In genomic region chr6:34544207-34544602, GRCm38 (mm10) we compare ENCODE assay signal across 19 mouse cellular contexts. TPM values are rescaled to one million over a fixed set of nuclear protein-coding genes. Genes with fewer than 3 reads are reported as not detected.
DNase-seq lines count a peak whose midpoint lies in the region; ATAC-seq lines count a peak whose summit lies in the region.
"Had no signal": no experiment of that assay in that cellular context is flagged by ENCODE, and none has a peak within 500 bp of the region (broad histone marks: within the 10 kb centered on the region; RNA-seq: fewer than 3 reads in every experiment).

No protein-coding gene starts in this region.

- intact Hi-C loops in gastrocnemius, postnatal 14 days (cut with DNase I; ENCODE audit: low total_unique reads), result no loop called here

- no peaks in the 10 kb centered on the region for H3K27me3 ChIP-seq in forebrain, embryonic 10.5 days (ENCODE audit: poor library complexity, severe bottlenecking)
- H3K27me3 ChIP-seq in forebrain, embryonic 15.5 days, result no peaks in the 10 kb centered on the region
- H3K27me3 ChIP-seq in lung, embryonic 15.5 days, result no peaks in the 10 kb centered on the region
- H3K27me3 ChIP-seq in embryonic facial prominence, embryonic 13.5 days, result no peaks in the 10 kb centered on the region
- H3K27me3 ChIP-seq in limb, embryonic 10.5 days (ENCODE audit: low read depth, poor library complexity, severe bottlenecking), result no peaks in the 10 kb centered on the region
- H3K27me3 ChIP-seq: heart, embryonic 12.5 days; kidney, embryonic 15.5 days had no signal

- no peak for DNase-seq in forebrain, embryonic 10.5 days (ENCODE audit: extremely low spot score, low spot score)
- no peak for DNase-seq in lung, postnatal 25 days (ENCODE audit: low spot score)
- no peak for DNase-seq in limb, embryonic 10.5 days (ENCODE audit: low spot score)
- DNase-seq in gastrocnemius, postnatal 14 days, result no peak
- DNase-seq: cerebellum, postnatal 10 days; gastrocnemius, postnatal 36 days; layer of hippocampus, postnatal 36 days; liver, embryonic 13.5 days; right cerebral cortex, postnatal 4 days; thymus, adult 18-20 months had no signal

- H3K36me3 ChIP-seq in forebrain, embryonic 10.5 days (replicated peaks), result no peaks in the 10 kb centered on the region
- H3K36me3 ChIP-seq in forebrain, embryonic 15.5 days, result no peaks in the 10 kb centered on the region
- no peaks in the 10 kb centered on the region for H3K36me3 ChIP-seq in lung, embryonic 15.5 days
- H3K36me3 ChIP-seq in embryonic facial prominence, embryonic 13.5 days, result no peaks in the 10 kb centered on the region
- no peaks in the 10 kb centered on the region for H3K36me3 ChIP-seq in limb, embryonic 10.5 days
- H3K36me3 ChIP-seq: G1E; heart, embryonic 12.5 days; kidney, embryonic 15.5 days; liver, embryonic 13.5 days had no signal

- peaks cover 29% of the 10 kb centered on the region for H3K4me1 ChIP-seq in forebrain, embryonic 10.5 days
- peaks cover 5% of the 10 kb centered on the region; the same call in 1 of the 2 replicates for H3K4me1 ChIP-seq in forebrain, embryonic 15.5 days
- peaks cover 43% of the 10 kb centered on the region for H3K4me1 ChIP-seq in lung, embryonic 15.5 days
- peaks cover 42% of the 10 kb centered on the region for H3K4me1 ChIP-seq in embryonic facial prominence, embryonic 13.5 days
- peaks cover 24% of the 10 kb centered on the region for H3K4me1 ChIP-seq in limb, embryonic 10.5 days
- H3K4me1 ChIP-seq: liver, embryonic 13.5 days had no signal

- no peak overlapping the region for H3K9ac ChIP-seq in forebrain, embryonic 15.5 days (replicated peaks)
- H3K9ac ChIP-seq in lung, embryonic 15.5 days, result no peak overlapping the region
- H3K9ac ChIP-seq in embryonic facial prominence, embryonic 13.5 days, result no peak overlapping the region
- H3K9ac ChIP-seq: heart, embryonic 12.5 days; kidney, embryonic 15.5 days; liver, embryonic 13.5 days had no signal

- no peak overlapping the region for H3K4me3 ChIP-seq in forebrain, embryonic 10.5 days
- no peak overlapping the region for H3K4me3 ChIP-seq in forebrain, embryonic 15.5 days
- no peak overlapping the region for H3K4me3 ChIP-seq in lung, embryonic 15.5 days
- H3K4me3 ChIP-seq in embryonic facial prominence, embryonic 13.5 days, result no peak overlapping the region
- H3K4me3 ChIP-seq in limb, embryonic 10.5 days, result no peak overlapping the region
- H3K4me3 ChIP-seq: heart, embryonic 12.5 days; kidney, embryonic 15.5 days; liver, embryonic 13.5 days had no signal

- no peak for ATAC-seq in forebrain, embryonic 15.5 days (replicated peaks)
- no peak for ATAC-seq in lung, embryonic 15.5 days (ENCODE audit: borderline replicate concordance, extremely low read depth, low FRiP score, low TSS enrichment)
- no peak for ATAC-seq in embryonic facial prominence, embryonic 13.5 days (ENCODE audit: insufficient number of reproducible peaks, insufficient read depth, low FRiP score, low TSS enrichment, low read depth)
- no peak for ATAC-seq in megakaryocyte-erythroid progenitor cell, adult 5-6 weeks (replicated peaks; ENCODE audit: low FRiP score, low TSS enrichment, poor library complexity, severe bottlenecking)
- ATAC-seq: CD4-positive, CD25-positive, alpha-beta regulatory T cell, adult 4 months had no signal

- peak overlapping the region; percentile 53; the same call in 1 of the 2 replicates for H3K27ac ChIP-seq in forebrain, embryonic 10.5 days
- no peak overlapping the region for H3K27ac ChIP-seq in forebrain, embryonic 15.5 days (replicated peaks)
- H3K27ac ChIP-seq in lung, embryonic 15.5 days, result peak overlapping the region; percentile 16; the same call in 1 of the 2 replicates
- peak overlapping the region; percentile 82 for H3K27ac ChIP-seq in embryonic facial prominence, embryonic 13.5 days
- H3K27ac ChIP-seq in limb, embryonic 10.5 days, result 0 out of 2 replicates have a peak overlapping the region, but pooled peaks have one; percentile 56
- H3K27ac ChIP-seq: kidney, embryonic 15.5 days; liver, embryonic 13.5 days; macrophage had no signal

- H3K9me3 ChIP-seq in forebrain, embryonic 10.5 days, result no peaks in the 10 kb centered on the region
- H3K9me3 ChIP-seq in forebrain, embryonic 15.5 days, result no peaks in the 10 kb centered on the region
- H3K9me3 ChIP-seq in lung, embryonic 15.5 days, result no peaks in the 10 kb centered on the region
- no peaks in the 10 kb centered on the region for H3K9me3 ChIP-seq in embryonic facial prominence, embryonic 13.5 days
- H3K9me3 ChIP-seq in limb, embryonic 10.5 days (replicated peaks), result no peaks in the 10 kb centered on the region
- H3K9me3 ChIP-seq: G1E; heart, embryonic 12.5 days; kidney, embryonic 15.5 days; liver, embryonic 13.5 days had no signal

- WGBS in forebrain, embryonic 10.5 days, result 88% methylated on average over 10 of the region's 10 CpGs
- 81% methylated on average over 10 of the region's 10 CpGs for WGBS in forebrain, embryonic 15.5 days
- 45% methylated on average over 10 of the region's 10 CpGs for WGBS in lung, embryonic 15.5 days
- WGBS in embryonic facial prominence, embryonic 13.5 days, result 38% methylated on average over 10 of the region's 10 CpGs
- WGBS in limb, embryonic 10.5 days, result 91% methylated on average over 10 of the region's 10 CpGs

- no peak overlapping the region for H3K4me2 ChIP-seq in forebrain, embryonic 15.5 days (replicated peaks)
- H3K4me2 ChIP-seq in lung, embryonic 15.5 days, result no peak overlapping the region; the same call in 1 of the 2 replicates
- H3K4me2 ChIP-seq in embryonic facial prominence, embryonic 13.5 days, result peak overlapping the region; percentile 31
- H3K4me2 ChIP-seq: liver, embryonic 13.5 days had no signal

RNA-seq across cellular contexts. Expression of gene Cald1, which starts 54.1 kb away (rescaled TPM):
- 135 and 143 TPM in 2 replicates for polyA plus RNA-seq in forebrain, embryonic 10.5 days (2016; fragmentation: Nextera tagmentation; extraction: Ambion mirVana)
- polyA plus RNA-seq in forebrain, embryonic 15.5 days (2015; fragmentation: Nextera tagmentation; extraction: Ambion mirVana), result 63.8 and 66.9 TPM in 2 replicates
- polyA plus RNA-seq in lung, embryonic 15.5 days (2015; fragmentation: Nextera tagmentation; extraction: Ambion mirVana), result 292 and 299 TPM in 2 replicates
- 432 and 463 TPM in 2 replicates for polyA plus RNA-seq in embryonic facial prominence, embryonic 13.5 days (2015; fragmentation: Nextera tagmentation; extraction: Ambion mirVana)
- polyA plus RNA-seq in limb, embryonic 10.5 days (2016; fragmentation: Nextera tagmentation; extraction: Ambion mirVana), result 89.4 and 131 TPM in 2 replicates
- not detected in 2 replicates for total RNA-seq in megakaryocyte-erythroid progenitor cell, adult 5-6 weeks (2014; fragmentation: Nextera tagmentation)
- total RNA-seq in megakaryocyte-erythroid progenitor cell, adult 5-6 weeks (2017), result 1.1 TPM in 1 of 2 replicates, not detected in the other
- total RNA-seq in gastrocnemius, postnatal 14 days (2021), result 10 to 100 TPM; 51.7 to 53.7 TPM
- polyA plus RNA-seq: G1E had no signal
